8 mouse cellular contexts compared by ENCODE assay signal in the genomic region with DNA sequence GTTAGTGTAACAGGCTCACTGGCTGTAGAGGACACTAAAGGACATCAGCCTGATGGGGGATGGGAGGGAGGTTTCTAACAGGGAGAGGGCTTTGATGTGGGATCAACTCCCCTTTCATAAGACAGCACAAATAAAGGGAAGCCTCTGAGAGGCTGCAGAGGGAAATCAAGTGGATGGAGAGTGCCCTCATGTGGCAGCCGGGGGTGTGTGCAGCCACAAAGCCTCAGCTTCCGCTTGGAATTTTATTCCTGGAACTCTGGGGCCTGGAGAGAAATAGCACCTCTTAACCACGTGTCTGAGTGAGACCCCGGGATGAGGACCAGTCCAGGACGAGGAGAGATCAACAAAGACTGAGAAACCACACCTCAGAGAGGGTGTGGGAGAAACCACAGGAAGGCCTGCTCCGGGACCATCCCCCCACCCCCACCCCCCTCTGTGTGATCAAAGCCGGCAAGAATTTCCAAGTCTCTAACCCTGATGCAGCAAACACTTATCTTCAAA. TPM values are rescaled to one million over a fixed set of nuclear protein-coding genes. Genes with fewer than 3 reads are reported as not detected.
DNase-seq lines count a peak whose midpoint lies in the region; ATAC-seq and TF ChIP-seq lines count a peak whose summit lies in the region.

No protein-coding gene starts in this region.

- peaks cover 4 to 7% of the 10 kb centered on the region in 2 experiments; a peak in 3 of 4 replicates for H3K4me1 ChIP-seq in ES-E14 (ENCODE audit: control insufficient read depth in 2 of 2, insufficient read depth in 2 of 2, low read length in 2 of 2, poor library complexity in 1 of 2)
- H3K4me1 ChIP-seq in forebrain, embryonic 13.5 days = peaks cover 14% of the 10 kb centered on the region
- peaks cover 22% of the 10 kb centered on the region for H3K4me1 ChIP-seq in heart, embryonic 16.5 days (ENCODE audit: control insufficient read depth, insufficient read depth, low read length)
- peaks cover 13% of the 10 kb centered on the region; the same call in 1 of the 2 replicates for H3K4me1 ChIP-seq in liver, embryonic 15.5 days (replicated peaks)
- H3K4me1 ChIP-seq in neural tube, embryonic 14.5 days (ENCODE audit: control insufficient read depth, insufficient read depth, low read length) = peaks cover 4% of the 10 kb centered on the region

- ATAC-seq in forebrain, embryonic 13.5 days = peak; percentile 88
- ATAC-seq in heart, embryonic 16.5 days (replicated peaks; ENCODE audit: extremely low read depth, insufficient read depth, low FRiP score) = peak; percentile 73
- peak; percentile 35; the same call in 1 of the 2 replicates for ATAC-seq in liver, embryonic 15.5 days (ENCODE audit: insufficient read depth)
- peak; percentile 76 for ATAC-seq in neural tube, embryonic 14.5 days (ENCODE audit: low read depth)

- H3K4me3 ChIP-seq in ES-E14 (ENCODE audit: insufficient read depth in 1 of 2, low read depth in 1 of 2, low read length in 2 of 2, poor library complexity in 1 of 2, severe bottlenecking in 1 of 2) = no peak overlapping the region
- no peak overlapping the region for H3K4me3 ChIP-seq in forebrain, embryonic 13.5 days
- no peak overlapping the region for H3K4me3 ChIP-seq in heart, embryonic 16.5 days (ENCODE audit: low read length)
- no peak overlapping the region for H3K4me3 ChIP-seq in liver, embryonic 15.5 days (replicated peaks)
- no peak overlapping the region for H3K4me3 ChIP-seq in neural tube, embryonic 14.5 days (ENCODE audit: low read depth, low read length)

- H3K9me3 ChIP-seq in ES-E14 (ENCODE audit: control insufficient read depth, insufficient read depth, low read depth, low read length) = no peaks in the 10 kb centered on the region
- H3K9me3 ChIP-seq in forebrain, embryonic 13.5 days (replicated peaks) = no peaks in the 10 kb centered on the region
- H3K9me3 ChIP-seq in heart, embryonic 16.5 days (replicated peaks; ENCODE audit: control insufficient read depth, low read length) = no peaks in the 10 kb centered on the region
- H3K9me3 ChIP-seq in liver, embryonic 15.5 days (replicated peaks) = no peaks in the 10 kb centered on the region
- H3K9me3 ChIP-seq in neural tube, embryonic 14.5 days (ENCODE audit: control insufficient read depth, low read length) = no peaks in the 10 kb centered on the region

- no peak overlapping the region for H3K9ac ChIP-seq in ES-E14 (ENCODE audit: insufficient read depth, low read depth, low read length, poor library complexity, severe bottlenecking)
- 0 out of 2 replicates have a peak overlapping the region, but pooled peaks have one; percentile 8 for H3K9ac ChIP-seq in forebrain, embryonic 13.5 days
- H3K9ac ChIP-seq in heart, embryonic 16.5 days (ENCODE audit: low read length) = no peak overlapping the region; the same call in 1 of the 2 replicates
- no peak overlapping the region for H3K9ac ChIP-seq in liver, embryonic 15.5 days
- H3K9ac ChIP-seq in neural tube, embryonic 14.5 days (replicated peaks; ENCODE audit: low read depth, low read length) = peak overlapping the region; percentile 32; the same call in 1 of the 2 replicates

- no peaks in the 10 kb centered on the region for H3K36me3 ChIP-seq in ES-E14 (ENCODE audit: control insufficient read depth, insufficient read depth, low read length, poor library complexity, severe bottlenecking)
- H3K36me3 ChIP-seq in forebrain, embryonic 13.5 days (ENCODE audit: poor library complexity, severe bottlenecking) = no peaks in the 10 kb centered on the region
- H3K36me3 ChIP-seq in heart, embryonic 16.5 days (ENCODE audit: control insufficient read depth, insufficient read depth) = no peaks in the 10 kb centered on the region
- no peaks in the 10 kb centered on the region for H3K36me3 ChIP-seq in liver, embryonic 15.5 days (replicated peaks)
- H3K36me3 ChIP-seq in neural tube, embryonic 14.5 days (ENCODE audit: control insufficient read depth, insufficient read depth, low read length) = 0 out of 2 replicates have a peak, but pooled peaks cover 2% of the 10 kb centered on the region

- WGBS in forebrain, embryonic 13.5 days = 5% methylated on average over 7 of the region's 7 CpGs
- under 1% methylated on average over 7 of the region's 7 CpGs for WGBS in heart, embryonic 16.5 days
- 2% methylated on average over 7 of the region's 7 CpGs for WGBS in liver, embryonic 15.5 days (ENCODE audit: insufficient replicate concordance)
- WGBS in neural tube, embryonic 14.5 days = 3% methylated on average over 7 of the region's 7 CpGs

- no peak overlapping the region for H3K27ac ChIP-seq in ES-E14 (ENCODE audit: insufficient read depth, low read depth, low read length, poor library complexity, severe bottlenecking)
- no peak overlapping the region for H3K27ac ChIP-seq in forebrain, embryonic 13.5 days
- H3K27ac ChIP-seq in heart, embryonic 16.5 days (ENCODE audit: low read length) = peak overlapping the region; percentile 5; the same call in 1 of the 2 replicates
- no peak overlapping the region for H3K27ac ChIP-seq in liver, embryonic 15.5 days (replicated peaks)
- H3K27ac ChIP-seq in neural tube, embryonic 14.5 days (ENCODE audit: low read depth, low read length) = no peak overlapping the region

- H3K4me2 ChIP-seq in forebrain, embryonic 13.5 days = peak overlapping the region; percentile 9; the same call in 1 of the 2 replicates
- H3K4me2 ChIP-seq in heart, embryonic 16.5 days (ENCODE audit: low read depth, low read length) = no peak overlapping the region; the same call in 1 of the 2 replicates
- H3K4me2 ChIP-seq in liver, embryonic 15.5 days = peak overlapping the region; percentile 20; the same call in 1 of the 2 replicates
- H3K4me2 ChIP-seq in neural tube, embryonic 14.5 days (ENCODE audit: low read depth, low read length) = no peak overlapping the region

- in situ Hi-C loops in ES-E14 (cut with MboI; ENCODE audit: low sequenced_read_pairs in 2 of 2, unreplicated experiment in 2 of 2) = no loop called here

- no peaks in the 10 kb centered on the region for H3K27me3 ChIP-seq in forebrain, embryonic 13.5 days
- H3K27me3 ChIP-seq in heart, embryonic 16.5 days (ENCODE audit: control insufficient read depth, insufficient read depth, low read length) = no peaks in the 10 kb centered on the region
- no peaks in the 10 kb centered on the region for H3K27me3 ChIP-seq in liver, embryonic 15.5 days
- no peaks in the 10 kb centered on the region for H3K27me3 ChIP-seq in neural tube, embryonic 14.5 days (ENCODE audit: control insufficient read depth, insufficient read depth, low read length)

- peak; percentile 78 for DNase-seq in ES-E14 (ENCODE audit: low read depth, low spot score)
- peak; percentile 17 for DNase-seq in c-Kit-positive CD71-positive TER-119-positive erythroid progenitor cells, embryonic 14.5 days (ENCODE audit: low spot score)
- peak; percentile 61 to 73 for DNase-seq in kidney, postnatal 25 days
- peak; percentile 27 for DNase-seq in thymus, postnatal 0 days (ENCODE audit: low spot score)

TF ChIP-seq in ES-E14, 5 proteins besides CTCF, POLR2A, EP300 and RAD21:
- TF ChIP-seq MAFK (IDR thresholded peaks at IDR 0.05; ENCODE audit: insufficient read depth, low read depth, low read length) = no peak
- TF ChIP-seq ZNF384 (IDR thresholded peaks at IDR 0.05; ENCODE audit: low read depth, low read length) = no peak
- TF ChIP-seq CHD2 (IDR thresholded peaks at IDR 0.05; ENCODE audit: low read depth, low read length) = no peak
- TF ChIP-seq HCFC1 (IDR thresholded peaks at IDR 0.05; ENCODE audit: borderline replicate concordance, insufficient read depth, low read length) = no peak
- peak; percentile 80; the same call in 1 of the 2 replicates for TF ChIP-seq ZC3H11A (IDR thresholded peaks at IDR 0.05; ENCODE audit: borderline replicate concordance, low read depth, low read length)

RNA-seq across cellular contexts. Expression of gene Pcnx2, which starts 27.2 kb away (rescaled TPM):
- 2.0 and 2.9 TPM in 2 replicates for total RNA-seq in ES-E14 (2012; rRNA removed)
- 2.1 and 2.5 TPM in 2 replicates for polyA plus RNA-seq in forebrain, embryonic 13.5 days (2015; fragmentation: Nextera tagmentation; extraction: Ambion mirVana)
- polyA plus RNA-seq in heart, embryonic 16.5 days (2015; fragmentation: Nextera tagmentation; extraction: Ambion mirVana) = 0.15 and 0.22 TPM in 2 replicates
- 0.05 and 0.09 TPM in 2 replicates for polyA plus RNA-seq in liver, embryonic 15.5 days (2015; fragmentation: Nextera tagmentation; extraction: Ambion mirVana)
- 4.1 and 7.5 TPM in 2 replicates for polyA plus RNA-seq in neural tube, embryonic 14.5 days (2014; fragmentation: Nextera tagmentation; extraction: Ambion mirVana)
- 0.03 and 0.07 TPM in 2 replicates for polyA plus RNA-seq in thymus, postnatal 0 days (2015; fragmentation: Nextera tagmentation; extraction: Ambion mirVana)

RNA-seq across cellular contexts. Expression of gene Map3k21, which starts 39.4 kb away (rescaled TPM):
- total RNA-seq in ES-E14 (2012; rRNA removed) = 0.04 and 0.11 TPM in 2 replicates
- polyA plus RNA-seq in forebrain, embryonic 13.5 days (2015; fragmentation: Nextera tagmentation; extraction: Ambion mirVana) = 0.08 and 0.10 TPM in 2 replicates
- 0.13 and 0.29 TPM in 2 replicates for polyA plus RNA-seq in heart, embryonic 16.5 days (2015; fragmentation: Nextera tagmentation; extraction: Ambion mirVana)
- 0.07 and 0.20 TPM in 2 replicates for polyA plus RNA-seq in liver, embryonic 15.5 days (2015; fragmentation: Nextera tagmentation; extraction: Ambion mirVana)
- polyA plus RNA-seq in neural tube, embryonic 14.5 days (2014; fragmentation: Nextera tagmentation; extraction: Ambion mirVana) = 0.45 and 0.51 TPM in 2 replicates
- 0.03 TPM in 1 of 2 replicates, not detected in the other for polyA plus RNA-seq in thymus, postnatal 0 days (2015; fragmentation: Nextera tagmentation; extraction: Ambion mirVana)

Comparison
In these comparisons a context has a peak if more than half of its experiments do, and no peak if none do; other contexts are left out.
1. DNase-seq: peak in every context shown above with its lines; median percentile 78 in ES-E14; 67 in kidney, postnatal 25 days; 27 in thymus, postnatal 0 days; 17 in c-Kit-positive CD71-positive TER-119-positive erythroid progenitor cells, embryonic 14.5 days.
2. H3K9ac ChIP-seq: peak in forebrain, embryonic 13.5 days (single experiment) and neural tube, embryonic 14.5 days (single experiment); none in ES-E14 (single experiment), heart, embryonic 16.5 days (single experiment) and liver, embryonic 15.5 days (single experiment).
3. ATAC-seq: peak in every context shown above with its lines; median percentile 88 in forebrain, embryonic 13.5 days; 76 in neural tube, embryonic 14.5 days; 73 in heart, embryonic 16.5 days; 35 in liver, embryonic 15.5 days.
4. H3K4me2 ChIP-seq: peak in forebrain, embryonic 13.5 days (single experiment) and liver, embryonic 15.5 days (single experiment); none in heart, embryonic 16.5 days (single experiment) and neural tube, embryonic 14.5 days (single experiment).